Mouse (Mus musculus): ENCODE data around the gene Kcnip1.

DNA sequence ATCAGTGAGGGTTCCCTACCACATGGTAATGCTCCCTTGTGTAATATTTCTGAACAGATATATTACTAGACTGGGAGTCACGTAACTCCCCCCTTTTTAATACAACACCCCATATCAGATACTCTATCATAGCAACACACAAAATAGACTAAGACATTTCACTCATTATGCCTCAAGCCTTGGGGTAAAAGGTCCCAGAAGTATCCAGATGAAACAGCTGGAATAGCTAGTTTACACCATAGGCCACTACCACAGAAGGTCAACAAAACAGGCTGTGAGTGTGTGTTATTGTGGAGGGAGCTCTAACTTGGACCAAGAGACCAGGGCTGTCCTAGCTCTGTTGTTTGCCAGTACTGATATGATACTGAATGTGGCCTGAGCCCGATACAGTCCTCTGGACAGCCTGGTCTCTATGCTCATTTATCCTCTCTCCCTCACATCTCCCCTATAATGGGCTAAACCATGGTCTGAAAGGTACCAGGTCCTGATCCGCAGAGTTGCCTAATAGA, 247.1 kb downstream of the Kcnip1 start:
- TF ChIP-seq CTCF (IDR thresholded peaks at IDR 0.05; ENCODE audit: low read depth) (no peak), EP300 (IDR thresholded peaks at IDR 0.05; ENCODE audit: low read depth) (no peak)

Measured in liver, embryonic 14.5 days (tissue).